Mouse (Mus musculus) embryo, embryonic 11.5 days (tissue): ENCODE results near the gene Lypd3.
"Not testable (repeated sequence)": the region's sequence is repeated elsewhere in the genome, so short reads cannot be mapped to it uniquely, and the experiment has no call there.

Experiments used
- DNase-seq: peaks from one replicate; pipeline ENCODE4 v3.0.0-alpha.2; 2012; ENCODE audit warnings: low read depth, low spot score

The Lypd3 gene

DNA sequence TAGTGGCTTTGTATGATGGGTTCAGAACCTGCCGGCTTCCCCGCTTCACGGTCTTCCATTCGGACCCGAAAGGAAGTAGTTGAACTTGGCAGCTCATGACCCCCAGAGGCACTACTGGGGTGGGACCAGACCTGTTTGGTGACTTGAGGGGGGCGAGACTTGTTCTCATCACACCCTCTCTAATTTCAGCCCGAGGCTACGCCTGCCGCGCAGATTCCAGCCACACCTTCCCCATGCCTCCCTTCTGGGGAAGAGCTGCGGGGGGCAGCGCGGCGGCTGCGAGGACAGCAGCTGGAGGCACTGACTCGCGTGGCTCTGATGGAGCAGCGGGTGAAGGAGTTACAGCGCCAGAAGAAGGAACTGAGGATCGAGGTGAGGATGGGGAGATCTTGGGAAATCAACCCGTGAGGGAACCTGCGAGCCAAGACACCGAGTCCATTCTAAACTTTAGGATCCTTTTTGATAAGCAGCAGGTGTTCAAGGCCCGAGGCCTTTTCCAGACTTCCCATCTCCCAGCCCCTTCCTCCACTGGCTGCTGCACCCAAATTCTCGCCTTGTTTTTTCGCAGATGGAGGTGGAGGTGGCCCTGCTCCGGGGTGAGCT, 23.9 kb upstream of the Lypd3 start:
- DNase-seq: no peak

DNA sequence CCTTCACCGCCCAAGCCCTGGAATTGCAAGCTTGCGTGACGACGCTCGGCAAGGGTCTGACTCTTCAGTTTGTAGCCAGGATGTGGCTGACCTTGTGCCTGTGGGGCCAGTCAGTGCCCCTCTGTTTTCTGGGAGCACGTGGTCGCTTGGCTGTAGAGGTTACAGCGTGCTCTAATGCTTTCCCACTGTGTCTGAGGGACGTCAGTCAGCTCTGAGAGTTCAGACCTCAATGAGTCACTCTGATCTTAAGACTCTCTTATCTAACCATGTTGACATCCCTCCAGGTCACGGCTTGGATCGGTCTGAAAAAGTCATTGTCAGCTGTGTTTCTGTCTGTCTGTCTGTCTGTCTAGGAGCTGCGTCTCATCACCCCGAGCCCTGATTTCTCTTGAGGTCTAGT, 21.5 kb upstream of the Lypd3 start:
- no peak for DNase-seq

DNA sequence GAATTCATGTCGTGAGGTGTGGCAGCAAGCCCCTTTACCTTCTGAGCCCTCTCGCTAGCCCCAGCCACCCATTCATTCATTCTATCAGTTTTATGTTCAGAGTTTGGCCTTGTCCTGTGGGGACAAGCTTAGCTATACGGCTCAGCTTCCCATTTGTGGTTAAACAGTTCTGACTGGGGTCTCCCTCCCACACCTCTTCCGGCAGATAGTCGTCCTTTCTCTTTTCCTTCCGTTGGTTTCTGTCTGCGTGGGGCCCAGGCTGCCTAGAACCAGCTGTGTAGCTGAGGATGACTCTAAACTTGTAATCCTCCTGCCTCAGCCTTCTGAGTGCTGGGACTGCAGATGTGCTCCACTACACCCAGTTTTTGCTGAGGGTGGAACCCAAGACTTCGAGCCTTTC, 18.6 kb upstream of the Lypd3 start:
- no peak for DNase-seq

DNA sequence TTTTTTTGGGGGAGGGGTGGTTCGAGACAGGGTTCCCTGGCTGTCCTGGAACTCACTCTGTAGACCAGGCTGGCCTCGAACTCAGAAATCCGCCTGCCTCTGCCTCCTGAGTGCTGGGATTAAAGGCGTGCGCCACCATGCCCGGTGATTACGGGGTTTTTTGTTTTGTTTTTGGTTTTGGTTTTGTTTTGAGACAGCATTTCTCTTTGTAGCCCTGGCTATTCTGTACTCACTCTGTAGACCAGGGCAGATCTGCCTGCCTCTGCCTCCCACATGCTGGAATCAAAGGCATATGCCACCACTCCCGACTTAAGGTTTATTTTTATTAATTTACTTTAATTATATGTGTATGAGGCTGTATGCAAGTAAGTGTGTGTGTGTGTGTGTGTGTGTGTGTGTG, 18.0 kb upstream of the Lypd3 start:
- not testable (repeated sequence) for DNase-seq

DNA sequence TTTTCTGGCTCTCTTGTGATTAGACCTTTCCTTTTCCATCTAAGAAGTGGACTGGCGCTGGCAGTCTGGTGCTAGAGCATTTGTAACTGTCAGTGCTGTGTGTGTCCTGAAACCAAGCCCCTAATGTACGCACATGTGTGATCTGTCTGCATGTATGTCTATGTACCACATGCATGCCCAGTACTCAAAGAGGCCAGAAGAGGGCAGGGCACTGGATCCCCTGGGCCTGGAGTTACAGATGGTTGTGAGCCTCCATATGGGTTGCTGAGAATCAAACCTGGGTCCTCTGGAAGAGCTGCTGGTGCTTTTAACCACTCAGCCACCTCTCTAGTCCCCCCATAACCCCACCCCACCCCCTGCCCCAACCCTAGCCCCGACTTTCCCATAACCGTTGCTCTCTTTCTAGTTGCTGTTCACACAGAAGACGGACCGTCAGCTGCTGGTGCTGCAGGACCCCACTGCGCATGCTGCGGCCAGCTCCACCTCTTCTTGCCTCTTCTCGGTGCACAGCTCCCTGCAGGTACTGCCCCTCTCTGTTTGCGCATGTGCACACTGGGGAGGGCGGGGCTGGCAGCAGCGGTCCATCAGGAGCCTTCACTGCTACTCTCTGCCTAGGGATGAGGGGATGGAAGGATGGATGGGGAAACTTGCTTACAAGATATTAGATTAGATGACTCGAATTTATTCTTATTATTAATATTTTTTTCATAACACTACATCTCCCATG, 16.5 kb upstream of the Lypd3 start:
- DNase-seq: no peak

DNA sequence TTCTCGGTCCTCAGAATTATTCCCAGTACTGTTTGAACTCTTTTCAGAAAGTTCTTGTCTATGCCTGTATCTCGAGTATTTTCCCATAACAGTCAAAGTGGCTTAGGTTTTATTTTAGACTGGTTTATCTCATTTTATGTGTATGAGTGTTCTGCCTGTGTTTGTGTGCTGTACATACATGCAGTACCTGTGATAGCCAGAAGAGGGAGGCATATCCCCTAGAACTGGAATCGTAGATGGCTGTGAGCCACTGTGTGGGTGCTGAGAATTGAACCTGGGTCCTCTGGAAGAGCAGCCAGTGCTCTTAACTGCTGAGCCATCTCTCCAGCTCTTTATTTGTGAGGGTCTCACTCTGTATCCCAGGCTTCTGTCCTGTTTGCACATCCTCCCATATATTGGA, 15.2 kb upstream of the Lypd3 start:
- no peak for DNase-seq

DNA sequence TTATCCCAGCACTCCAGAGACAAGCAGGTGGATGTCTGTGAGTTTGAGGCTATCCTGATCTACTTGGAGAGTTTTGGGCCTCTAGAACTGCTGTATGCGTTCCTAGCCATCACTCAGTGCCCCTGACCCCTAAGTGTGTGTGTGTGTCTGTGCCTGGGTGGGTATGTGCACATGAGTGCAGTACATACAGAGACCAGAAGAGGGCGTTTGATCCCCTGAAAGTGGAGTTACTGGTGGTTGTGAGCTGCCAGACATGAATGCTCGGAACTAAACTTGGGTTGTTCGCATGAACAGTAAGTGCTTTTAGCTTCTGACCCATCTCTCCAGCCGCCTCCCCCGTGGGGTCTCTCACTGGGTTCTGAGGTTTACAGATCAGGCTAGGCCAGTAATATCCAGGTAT, 13.4 kb upstream of the Lypd3 start:
- no peak for DNase-seq

DNA sequence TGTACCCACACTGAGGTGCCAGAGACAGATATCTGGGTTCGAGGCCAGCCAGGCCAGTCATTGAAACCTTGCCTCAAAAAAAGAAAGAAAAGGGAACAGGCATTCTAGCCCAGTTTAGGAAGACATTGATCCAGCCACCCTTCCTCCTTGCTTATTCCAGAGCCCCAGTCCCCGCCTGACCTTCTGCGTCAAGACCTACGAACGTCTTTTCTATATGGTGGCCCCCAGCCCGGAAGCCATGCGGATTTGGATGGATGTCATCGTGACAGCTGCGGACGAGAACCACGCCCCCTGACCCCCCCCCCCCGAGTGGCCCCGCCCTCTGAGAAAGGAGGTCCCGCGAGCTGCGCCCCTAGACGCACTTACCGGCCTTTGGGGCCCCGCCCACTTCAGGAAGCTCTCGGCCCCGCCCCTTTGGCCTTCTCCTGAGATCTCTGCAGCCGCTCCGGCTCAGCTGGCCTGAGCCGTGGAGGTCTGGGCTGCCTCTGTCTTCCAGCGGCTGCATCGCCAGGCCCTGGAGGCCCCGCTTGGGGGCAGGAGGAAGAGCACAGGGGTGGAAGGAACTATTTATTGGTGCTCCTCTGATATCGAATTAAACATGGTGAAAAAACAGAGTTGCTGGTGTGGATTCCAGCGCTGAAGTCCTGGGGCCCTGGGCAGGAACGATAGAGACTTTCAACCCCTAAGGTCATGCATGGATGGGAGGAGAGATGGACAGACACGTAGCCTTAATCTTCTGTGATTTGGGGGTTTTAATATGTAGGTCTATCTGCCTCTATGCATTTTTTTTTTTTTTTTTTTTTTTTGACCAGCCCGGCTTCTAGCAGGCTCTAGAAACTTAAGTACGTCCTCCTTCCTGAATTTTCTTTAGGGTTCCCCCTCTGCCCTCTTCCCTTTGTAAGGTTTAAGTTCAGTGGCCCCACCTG, 7.4 kb upstream of the Lypd3 start:
- peak; percentile 73 for DNase-seq

DNA sequence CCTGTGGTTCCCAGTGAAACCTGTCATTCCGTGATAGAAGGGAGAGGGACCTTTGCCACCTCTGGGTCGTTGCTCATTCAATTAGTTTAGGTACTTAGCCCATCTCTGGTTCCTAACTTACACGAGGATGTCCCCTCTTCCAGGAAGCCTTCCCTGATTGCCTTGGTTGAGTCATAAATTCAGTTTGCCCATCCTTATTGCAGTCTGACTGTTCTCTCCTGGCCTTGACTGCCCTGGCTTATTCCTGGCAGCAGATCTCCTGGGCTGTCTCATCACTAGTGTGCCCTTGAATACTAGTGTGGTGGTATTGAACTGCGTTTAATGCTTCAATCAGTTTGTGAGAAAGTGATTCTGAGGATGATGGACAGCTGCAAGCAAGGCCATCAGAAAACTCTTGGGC, 6.7 kb upstream of the Lypd3 start:
- no peak for DNase-seq

DNA sequence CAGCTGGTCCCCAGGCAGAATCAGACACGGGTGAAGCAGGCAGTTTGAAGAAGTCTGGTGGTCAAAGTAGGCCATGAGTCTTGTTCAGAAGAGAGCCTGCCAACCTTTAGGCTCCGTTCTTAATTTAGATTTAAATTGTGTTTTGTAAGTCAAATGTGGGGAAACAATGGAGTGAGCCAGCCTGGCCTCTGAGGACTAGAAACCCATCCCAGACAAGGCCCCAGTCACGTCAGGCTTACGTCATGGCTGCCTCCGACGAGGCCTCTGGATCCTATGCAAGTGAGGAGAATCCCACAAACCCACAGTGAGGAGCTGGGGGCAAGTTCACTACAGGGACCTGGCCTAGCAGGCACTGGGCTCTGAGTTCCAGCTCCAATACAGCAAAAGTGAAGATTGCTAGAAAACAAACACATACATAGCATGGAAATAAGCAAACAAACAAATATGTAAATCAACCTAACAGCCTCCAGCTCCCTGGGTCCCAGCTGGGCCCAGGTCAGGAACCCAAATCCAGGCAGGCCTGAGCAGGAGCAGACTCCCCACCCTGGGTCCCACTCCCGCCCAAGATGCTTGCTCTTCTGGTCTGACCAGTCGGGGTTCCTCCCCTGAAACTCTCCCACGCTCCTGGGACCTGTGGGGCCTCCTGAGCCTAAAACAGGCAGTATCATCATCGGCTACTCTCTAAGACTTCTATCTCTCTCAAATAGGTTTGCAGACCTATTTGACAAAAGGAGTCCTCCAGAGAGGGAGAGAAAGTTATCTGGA, 6.1 kb upstream of the Lypd3 start:
- DNase-seq: no peak

DNA sequence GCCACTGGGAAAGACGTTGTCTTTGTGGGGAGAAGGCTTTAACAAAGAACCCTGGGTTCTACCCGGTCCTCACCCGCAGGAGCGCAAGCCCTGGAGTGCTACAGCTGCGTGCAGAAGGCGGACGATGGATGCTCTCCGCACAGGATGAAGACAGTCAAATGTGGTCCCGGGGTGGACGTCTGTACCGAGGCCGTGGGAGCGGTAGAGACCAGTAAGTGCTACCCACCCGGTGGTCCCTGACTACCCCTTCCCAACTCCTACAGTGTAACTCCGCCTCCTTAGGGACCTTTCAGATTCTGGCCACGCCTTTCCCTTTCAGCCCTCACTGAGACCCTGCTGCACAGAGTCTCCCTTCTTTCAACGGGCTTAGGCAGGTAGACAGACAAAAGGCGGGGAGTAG, 696 bp downstream of the Lypd3 start:
- DNase-seq: no peak

DNA sequence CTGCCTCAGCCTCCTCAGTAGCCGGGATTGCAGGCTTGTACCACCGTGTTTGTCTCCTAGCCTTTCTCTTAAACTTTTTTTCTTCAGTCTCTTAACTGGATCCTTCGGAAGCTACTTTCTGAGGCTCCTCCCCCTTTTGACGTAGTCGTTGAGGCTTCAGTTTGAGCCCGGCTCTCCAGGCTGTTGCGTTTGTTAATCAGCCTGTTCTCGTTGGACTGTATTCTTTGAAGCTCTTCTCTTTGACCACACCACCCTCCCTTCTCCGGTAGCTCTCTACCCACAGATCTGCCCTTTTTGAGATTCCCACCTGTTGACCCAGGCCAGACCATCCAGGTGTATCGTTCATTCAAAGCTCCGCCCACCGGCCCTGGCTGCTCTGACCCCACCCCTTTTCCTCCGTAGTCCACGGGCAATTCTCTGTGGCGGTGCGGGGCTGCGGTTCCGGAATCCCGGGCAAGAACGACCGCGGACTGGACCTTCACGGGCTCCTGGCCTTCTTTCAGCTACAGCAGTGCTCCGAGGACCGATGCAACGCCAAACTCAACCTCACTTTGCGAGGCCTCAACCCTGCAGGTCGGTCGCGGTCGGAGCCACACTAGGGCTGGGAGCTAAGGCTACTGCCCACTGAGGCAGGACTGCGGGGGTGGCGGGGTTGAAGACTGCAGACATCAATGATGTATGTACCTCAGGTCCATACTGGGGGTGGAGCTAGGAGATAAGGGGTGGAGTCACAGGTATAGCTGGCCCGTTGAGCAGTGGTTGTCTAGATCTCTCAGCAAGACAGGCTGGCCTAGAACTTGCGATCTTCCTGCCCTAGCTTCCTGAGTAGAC, 1.9 kb downstream of the Lypd3 start:
- DNase-seq: no peak

DNA sequence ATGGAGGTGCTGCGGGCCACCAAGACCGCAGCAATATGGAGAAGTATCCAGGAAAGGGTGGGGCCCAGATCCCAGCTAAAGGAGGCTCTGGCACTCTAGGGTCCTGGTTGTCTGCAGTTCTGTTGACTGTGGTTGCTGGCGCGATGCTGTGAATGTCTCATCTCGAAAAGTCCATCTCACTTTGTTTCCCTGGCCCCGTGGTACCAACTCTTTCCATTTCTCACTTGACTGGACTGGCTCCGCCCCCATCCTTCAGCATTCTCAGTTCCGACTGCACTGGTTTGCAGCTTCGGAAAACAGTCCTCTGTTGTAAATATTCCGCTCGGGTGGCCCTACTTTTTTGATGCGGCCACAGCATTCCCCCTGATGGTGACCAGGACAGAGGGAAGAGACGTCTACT, 4.1 kb downstream of the Lypd3 start:
- DNase-seq: no peak

DNA sequence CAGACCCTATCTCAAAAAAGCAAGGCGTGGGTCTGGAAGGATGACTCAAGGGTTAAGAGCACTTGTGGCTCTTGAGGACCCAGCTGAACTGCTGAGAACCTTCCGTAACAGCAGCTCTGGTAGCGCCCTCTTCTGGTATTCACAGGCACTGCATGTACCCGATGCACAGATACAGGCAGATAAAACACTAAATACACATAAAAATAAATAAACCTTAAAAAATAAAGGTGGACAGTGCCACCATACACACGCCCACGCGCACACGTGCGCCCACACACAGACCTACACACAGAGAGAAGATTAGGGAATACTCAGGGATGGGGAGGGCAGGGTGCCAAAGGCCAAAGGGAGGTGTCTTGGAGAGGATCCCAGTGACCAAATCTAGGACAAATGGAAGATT, 6.1 kb downstream of the Lypd3 start:
- DNase-seq: peak; percentile 32

DNA sequence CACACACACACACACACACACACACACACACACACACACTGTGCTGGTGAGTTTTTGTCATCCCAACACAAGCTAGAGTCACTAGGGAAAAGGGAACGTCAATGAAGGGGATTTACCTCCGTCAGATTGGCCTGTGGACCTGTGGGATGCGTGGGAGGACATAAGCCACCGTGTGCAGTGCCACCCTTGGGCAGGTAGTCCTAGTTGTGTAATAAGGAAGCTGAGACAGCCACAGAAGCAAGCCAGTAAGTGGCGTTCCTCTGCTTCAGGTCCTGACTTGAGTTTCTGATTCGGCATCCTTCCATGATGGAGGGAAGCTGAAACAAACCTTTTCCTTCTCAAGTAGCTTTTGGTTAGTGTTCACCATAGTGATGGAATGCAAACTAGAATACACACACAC, 8.1 kb downstream of the Lypd3 start:
- no peak for DNase-seq

DNA sequence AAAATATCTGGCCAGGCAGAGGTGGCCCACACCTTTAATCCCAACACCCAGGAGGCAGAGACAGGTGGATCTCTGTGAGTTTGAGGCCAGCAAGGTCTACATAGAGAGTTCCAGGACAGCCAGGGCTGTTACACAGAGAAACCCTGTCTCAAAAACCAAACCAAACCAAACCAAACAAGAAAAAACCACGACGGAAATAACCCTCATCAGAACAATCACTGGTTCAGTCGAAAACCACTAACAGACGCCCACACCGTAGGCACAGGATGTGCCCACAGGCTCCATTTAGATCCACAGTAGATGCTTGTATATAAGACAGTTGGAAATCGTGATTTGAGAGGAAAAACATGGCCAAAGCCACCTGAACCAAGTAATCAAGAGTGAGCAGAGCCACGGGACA, 8.6 kb downstream of the Lypd3 start:
- no peak for DNase-seq

DNA sequence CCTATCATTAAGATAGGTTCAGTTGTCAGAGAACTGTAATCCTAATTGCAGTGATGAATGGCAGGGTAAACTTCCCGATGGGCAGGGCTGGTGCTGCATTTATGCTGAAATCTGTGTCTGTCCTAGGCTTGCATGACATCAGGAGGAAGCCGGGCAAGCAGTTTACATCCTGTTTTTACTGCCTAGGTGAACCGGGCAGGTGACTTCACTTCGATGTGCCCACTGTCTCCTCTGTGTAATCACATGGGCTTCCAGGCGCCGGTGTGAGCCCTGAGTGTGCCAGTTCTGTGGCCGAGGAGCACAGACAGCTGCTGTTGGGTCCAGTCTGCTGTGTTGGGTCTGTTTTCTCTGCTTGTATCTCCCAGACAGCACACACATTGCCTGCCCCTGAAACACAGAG, 10.1 kb downstream of the Lypd3 start:
- DNase-seq: no peak

DNA sequence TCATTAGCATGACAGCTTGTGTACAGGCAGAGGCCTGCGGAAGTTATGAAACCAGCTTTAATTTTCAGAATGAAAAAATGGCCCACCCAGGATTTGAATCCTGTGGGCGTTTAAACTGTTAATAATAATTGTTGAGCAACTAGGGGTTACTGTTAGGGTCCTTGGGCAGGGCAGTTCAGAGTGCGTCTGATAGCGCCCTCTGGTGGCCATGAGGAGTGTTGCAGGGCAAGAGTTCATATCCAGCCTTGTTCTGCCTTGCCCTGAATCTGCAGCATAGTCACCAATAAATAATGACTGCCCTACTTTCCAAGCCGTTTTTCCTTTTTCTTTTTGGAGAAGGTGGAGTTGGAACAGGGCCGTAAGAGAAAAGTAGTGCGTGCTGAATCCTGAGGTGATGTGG, 17.3 kb downstream of the Lypd3 start:
- peak; percentile 45 for DNase-seq

DNA sequence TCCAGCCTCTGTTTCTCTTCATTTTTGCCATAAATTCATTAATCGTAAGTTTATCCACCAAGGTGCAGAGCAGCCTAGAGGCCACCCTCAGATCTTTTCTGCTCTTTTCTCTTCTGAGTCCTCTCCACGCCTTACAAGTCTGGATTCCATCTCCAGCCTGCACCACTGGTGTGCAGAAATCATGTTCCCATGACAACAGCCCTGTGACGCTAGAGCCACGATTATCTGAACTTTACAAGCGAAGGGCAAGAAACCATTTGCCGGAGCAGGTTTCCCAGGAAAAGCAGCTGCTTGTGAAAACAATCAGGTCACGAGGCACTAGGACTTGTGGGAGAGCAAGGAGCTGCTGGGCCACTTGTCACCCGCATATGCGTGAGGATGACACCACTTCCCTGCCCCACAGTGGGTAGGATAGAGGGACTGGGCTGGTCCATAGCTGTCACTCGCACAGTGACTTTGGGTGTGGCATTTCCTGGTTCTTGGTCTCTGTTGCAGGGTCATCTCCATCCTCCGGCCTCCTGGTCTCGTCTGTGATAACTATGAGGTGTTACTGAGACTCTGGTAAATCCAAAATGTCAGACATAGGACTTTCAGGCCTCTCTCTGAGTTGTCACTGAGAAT, 23.5 kb downstream of the Lypd3 start:
- DNase-seq: no peak

DNA sequence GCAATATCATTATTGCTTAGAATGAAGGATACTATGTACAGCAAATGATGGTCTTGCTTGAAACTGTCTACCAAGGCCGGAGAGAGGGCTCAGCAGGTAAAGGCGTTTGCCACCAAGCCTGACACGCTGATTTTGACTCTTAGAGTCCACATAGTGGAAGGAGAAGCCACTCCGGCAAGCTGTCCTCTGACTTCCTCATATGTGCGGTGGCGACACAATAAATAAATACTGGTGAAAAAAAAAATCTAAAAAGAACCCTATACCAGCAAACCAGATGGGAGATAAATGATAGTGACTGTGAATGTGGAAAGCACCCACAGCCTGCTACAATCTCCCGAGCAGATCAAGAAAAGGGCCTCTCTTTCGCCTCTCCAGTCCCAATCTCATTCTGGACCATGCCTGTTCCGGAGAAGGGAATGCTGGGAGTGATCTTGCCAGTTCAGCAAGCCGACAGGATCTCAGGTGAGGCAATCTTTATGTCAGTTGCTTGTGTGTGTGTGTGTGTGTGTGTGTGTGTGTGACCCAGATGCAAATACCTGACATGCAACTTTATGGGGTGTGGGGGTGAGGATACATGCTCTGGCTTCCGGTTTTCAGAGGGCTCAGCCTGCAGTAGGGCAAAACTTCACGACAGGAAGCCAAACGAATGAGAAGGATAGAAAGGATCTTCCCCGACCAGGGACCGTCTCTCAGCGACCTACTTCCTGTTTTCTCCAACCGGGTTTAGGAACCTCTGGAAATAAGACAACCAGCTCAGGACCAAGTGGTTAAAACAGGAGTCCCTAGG, 25.0 kb downstream of the Lypd3 start:
- no peak for DNase-seq
